Mouse (Mus musculus): ENCODE measurements at regions not wholly inside any gene's neighbourhood (a gene's known extent, or its start where the extent isn't known, plus 50 kb on each side); places are given as distances from the start of the nearest gene placed in this dataset.

DNA sequence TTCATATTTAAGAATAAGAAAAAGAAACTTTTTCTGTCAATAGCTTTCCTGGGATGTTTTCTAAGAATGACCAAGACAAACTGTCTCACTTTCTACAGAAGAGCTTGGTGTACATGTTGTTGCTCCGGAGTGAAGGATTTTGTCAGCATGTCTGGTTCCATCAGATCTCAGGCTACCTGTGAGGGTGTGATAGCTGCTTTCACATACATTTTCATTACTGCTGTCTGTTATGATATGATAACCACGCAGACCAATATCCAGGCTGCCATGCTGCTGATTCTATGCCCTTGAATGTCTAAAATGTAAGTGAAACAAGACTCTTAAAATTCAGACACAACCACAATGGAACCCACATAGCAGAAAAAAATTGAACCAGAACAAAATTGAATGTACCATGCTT is 1036.6 kb upstream of the Lcorl start:
- no peaks in the 10 kb centered on the region for H3K9me3 ChIP-seq (replicated peaks)
- no peak overlapping the region for H3K27ac ChIP-seq (replicated peaks)
- ATAC-seq (ENCODE audit: low FRiP score): no peak
- H3K27me3 ChIP-seq (replicated peaks): no peaks in the 10 kb centered on the region
- WGBS: 87% methylated on average over 2 of the region's 2 CpGs
- no peaks in the 10 kb centered on the region for H3K4me1 ChIP-seq
- H3K36me3 ChIP-seq: no peaks in the 10 kb centered on the region
- no peak overlapping the region for H3K4me2 ChIP-seq
- H3K4me3 ChIP-seq (replicated peaks): no peak overlapping the region
- H3K9ac ChIP-seq (replicated peaks): no peak overlapping the region

DNA sequence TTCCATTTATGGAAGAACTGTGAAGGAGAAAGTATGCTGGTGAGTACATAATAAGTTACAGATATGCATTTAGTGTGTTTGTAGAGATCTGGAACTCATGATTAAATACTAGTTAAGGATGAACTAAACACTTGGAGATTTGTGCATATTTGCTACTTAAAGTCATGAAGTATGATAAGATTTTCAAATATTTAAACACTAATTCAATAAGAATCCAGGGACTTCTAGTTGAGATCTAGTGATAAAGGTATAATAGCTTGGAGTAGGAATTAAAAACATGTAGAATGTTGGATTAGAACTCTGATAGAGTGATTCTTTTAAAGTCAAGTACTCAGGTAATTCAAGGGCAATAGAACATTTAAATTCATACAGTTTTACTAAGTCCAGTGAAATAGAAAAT is 1026.5 kb upstream of the Lcorl start:
- no peaks in the 10 kb centered on the region for H3K36me3 ChIP-seq
- H3K9ac ChIP-seq (replicated peaks): no peak overlapping the region
- H3K27ac ChIP-seq (replicated peaks): no peak overlapping the region
- H3K9me3 ChIP-seq (replicated peaks): no peaks in the 10 kb centered on the region
- H3K4me3 ChIP-seq (replicated peaks): no peak overlapping the region
- H3K4me2 ChIP-seq: no peak overlapping the region
- no peaks in the 10 kb centered on the region for H3K27me3 ChIP-seq (replicated peaks)
- H3K4me1 ChIP-seq: no peaks in the 10 kb centered on the region
- ATAC-seq (ENCODE audit: low FRiP score): no peak

DNA sequence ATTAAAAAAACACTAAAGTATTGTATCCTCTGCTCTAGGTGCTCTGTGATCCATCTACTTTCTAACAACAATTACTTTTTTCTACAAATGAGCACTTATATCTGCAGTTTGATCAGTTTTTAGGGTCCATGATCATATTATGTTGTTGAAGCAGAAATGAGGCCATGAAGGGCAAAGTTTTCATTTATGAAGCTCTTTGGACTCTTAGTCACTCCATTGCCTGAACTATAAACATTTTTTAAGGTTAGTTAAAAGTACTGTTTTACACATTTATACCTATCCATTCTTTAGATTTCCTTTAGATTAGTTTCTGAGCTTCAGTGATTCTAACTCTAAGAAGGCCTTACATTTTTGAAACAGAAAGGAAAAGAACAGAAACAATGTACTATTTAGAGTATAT is 999.4 kb upstream of the Lcorl start:
- no peak overlapping the region for H3K27ac ChIP-seq (replicated peaks)
- no peak overlapping the region for H3K9ac ChIP-seq (replicated peaks)

DNA sequence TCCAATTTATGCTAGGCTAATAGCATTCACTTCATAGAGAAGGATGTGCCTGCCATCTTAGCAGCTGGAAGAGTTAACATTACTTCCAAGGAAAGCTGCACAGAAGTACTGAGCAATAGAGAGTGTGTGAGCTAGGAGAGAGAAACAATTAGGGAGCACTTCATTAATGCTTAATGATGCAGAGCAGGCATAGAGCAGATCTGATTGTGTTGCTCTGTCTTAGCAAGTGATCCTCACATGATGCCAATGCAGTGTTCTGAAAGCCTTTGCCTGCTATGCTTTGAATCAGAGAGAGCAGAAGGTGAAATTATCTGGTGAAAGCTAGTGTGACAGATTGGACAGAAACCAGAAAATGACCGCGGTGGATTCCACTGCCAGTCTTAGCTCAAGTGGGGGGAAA is 987.8 kb upstream of the Lcorl start:
- peak; percentile 85 for ATAC-seq (ENCODE audit: low FRiP score)
- Histone ChIP-seq H3K9ac (replicated peaks) (no peak overlapping the region), H3K9me3 (replicated peaks) (no peaks in the 10 kb centered on the region), H3K27ac (replicated peaks) (no peak overlapping the region), H3K4me1 (no peaks in the 10 kb centered on the region), H3K27me3 (replicated peaks) (no peaks in the 10 kb centered on the region), H3K4me3 (replicated peaks) (no peak overlapping the region), H3K36me3 (no peaks in the 10 kb centered on the region), H3K4me2 (no peak overlapping the region)
- 55% methylated on average over 2 of the region's 2 CpGs for WGBS

More for the DNA sequence above, 999.4 kb upstream of the Lcorl start:
- no peak for ATAC-seq (ENCODE audit: low FRiP score)
- H3K27me3 ChIP-seq (replicated peaks): no peaks in the 10 kb centered on the region
- no peak overlapping the region for H3K4me2 ChIP-seq
- H3K4me3 ChIP-seq (replicated peaks): no peak overlapping the region
- H3K9me3 ChIP-seq (replicated peaks): no peaks in the 10 kb centered on the region
- no peaks in the 10 kb centered on the region for H3K36me3 ChIP-seq
- H3K4me1 ChIP-seq: no peaks in the 10 kb centered on the region

DNA sequence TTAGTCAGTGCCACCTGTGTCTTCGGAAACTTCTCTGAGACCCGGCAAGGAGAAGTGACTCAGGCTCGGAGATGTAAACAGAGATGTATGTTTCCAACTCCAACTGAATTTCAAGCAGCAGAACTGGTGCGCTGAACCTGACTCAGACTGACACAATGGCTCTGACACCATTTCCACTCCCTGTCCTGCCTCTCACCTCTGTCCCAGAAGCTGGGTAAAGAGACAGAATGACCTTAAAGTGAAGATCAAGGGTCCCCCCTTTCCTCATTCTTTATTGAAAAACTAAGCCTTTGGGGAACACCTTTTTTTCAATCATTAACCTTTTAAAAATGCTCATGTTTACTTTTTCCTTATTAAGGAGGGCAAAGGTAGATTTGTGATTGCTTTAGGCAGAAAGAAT is 979.4 kb upstream of the Lcorl start:
- H3K4me1 ChIP-seq: no peaks in the 10 kb centered on the region
- no peaks in the 10 kb centered on the region for H3K9me3 ChIP-seq (replicated peaks)
- no peaks in the 10 kb centered on the region for H3K36me3 ChIP-seq
- no peak overlapping the region for H3K9ac ChIP-seq (replicated peaks)
- no peak overlapping the region for H3K4me3 ChIP-seq (replicated peaks)
- ATAC-seq (ENCODE audit: low FRiP score): no peak
- H3K27ac ChIP-seq (replicated peaks): no peak overlapping the region
- no peak overlapping the region for H3K4me2 ChIP-seq
- no peaks in the 10 kb centered on the region for H3K27me3 ChIP-seq (replicated peaks)
- WGBS: 89% methylated on average over 4 of the region's 4 CpGs

DNA sequence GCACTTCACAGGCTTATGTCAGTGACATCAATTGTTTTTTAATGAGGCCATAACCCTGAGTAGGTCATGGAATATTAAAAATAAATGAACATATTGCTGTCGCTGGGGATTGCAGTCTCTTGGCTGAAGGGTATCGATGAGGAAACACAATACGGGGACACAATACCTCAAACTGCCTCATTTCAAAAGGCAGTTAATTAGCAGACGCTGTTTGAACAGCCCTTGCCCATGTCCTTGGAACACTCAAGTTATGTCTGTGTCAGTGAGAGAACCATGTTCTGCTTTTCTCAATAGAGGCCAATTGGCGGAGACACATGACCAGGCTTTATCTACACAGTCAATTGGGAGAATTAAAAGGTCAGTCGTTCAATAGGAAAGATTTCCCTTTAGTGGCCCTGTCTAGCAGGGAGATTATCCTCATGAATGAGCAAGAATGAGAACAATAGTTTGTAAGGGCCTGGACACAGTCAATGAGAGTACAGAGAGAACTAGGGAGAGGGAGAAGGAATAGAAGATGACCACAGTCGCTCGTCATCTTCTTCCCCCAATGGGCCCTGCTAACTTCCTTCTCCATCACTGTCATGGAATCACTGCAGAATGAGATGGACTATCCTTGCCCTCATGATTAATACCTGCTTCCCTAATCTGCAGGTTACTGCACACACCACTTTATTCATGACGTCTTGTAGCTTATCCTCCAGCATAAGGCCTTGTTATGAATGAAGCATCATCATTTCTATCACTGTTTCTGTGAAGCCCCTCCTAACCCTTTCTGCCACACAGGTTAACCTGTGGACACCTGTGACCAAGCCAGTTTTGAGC is 973.6 kb upstream of the Lcorl start:
- H3K9me3 ChIP-seq (replicated peaks): no peaks in the 10 kb centered on the region
- no peak overlapping the region for H3K27ac ChIP-seq (replicated peaks)
- H3K4me1 ChIP-seq: no peaks in the 10 kb centered on the region
- no peak for ATAC-seq (ENCODE audit: low FRiP score)
- H3K4me2 ChIP-seq: no peak overlapping the region
- H3K4me3 ChIP-seq (replicated peaks): no peak overlapping the region
- no peaks in the 10 kb centered on the region for H3K27me3 ChIP-seq (replicated peaks)
- WGBS: 18% methylated on average over 9 of the region's 9 CpGs
- no peaks in the 10 kb centered on the region for H3K36me3 ChIP-seq
- no peak overlapping the region for H3K9ac ChIP-seq (replicated peaks)

DNA sequence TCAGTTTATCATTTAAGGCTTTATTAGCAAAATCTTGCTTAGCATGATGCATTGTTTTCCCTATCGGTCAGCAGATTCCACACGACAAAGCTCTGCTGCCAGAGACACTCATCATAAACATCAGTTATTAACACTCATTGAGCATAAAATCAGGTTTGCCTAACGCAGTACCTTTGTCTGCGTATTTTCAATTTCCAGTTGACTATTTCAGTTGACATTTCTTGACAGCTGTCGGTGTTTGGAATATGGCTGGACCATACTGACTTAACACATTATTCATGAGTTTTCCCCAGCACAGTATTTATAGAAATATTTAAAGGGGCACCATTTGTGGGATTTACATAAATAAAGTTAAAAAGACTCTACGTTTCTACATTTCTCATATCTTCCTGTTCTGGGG is 972.7 kb upstream of the Lcorl start:
- H3K27ac ChIP-seq (replicated peaks): no peak overlapping the region
- no peaks in the 10 kb centered on the region for H3K4me1 ChIP-seq
- no peaks in the 10 kb centered on the region for H3K9me3 ChIP-seq (replicated peaks)
- no peak overlapping the region for H3K9ac ChIP-seq (replicated peaks)
- no peak for ATAC-seq (ENCODE audit: low FRiP score)
- no peak overlapping the region for H3K4me2 ChIP-seq
- WGBS: 47% methylated on average over 6 of the region's 6 CpGs
- no peak overlapping the region for H3K4me3 ChIP-seq (replicated peaks)
- H3K27me3 ChIP-seq (replicated peaks): no peaks in the 10 kb centered on the region
- H3K36me3 ChIP-seq: no peaks in the 10 kb centered on the region

DNA sequence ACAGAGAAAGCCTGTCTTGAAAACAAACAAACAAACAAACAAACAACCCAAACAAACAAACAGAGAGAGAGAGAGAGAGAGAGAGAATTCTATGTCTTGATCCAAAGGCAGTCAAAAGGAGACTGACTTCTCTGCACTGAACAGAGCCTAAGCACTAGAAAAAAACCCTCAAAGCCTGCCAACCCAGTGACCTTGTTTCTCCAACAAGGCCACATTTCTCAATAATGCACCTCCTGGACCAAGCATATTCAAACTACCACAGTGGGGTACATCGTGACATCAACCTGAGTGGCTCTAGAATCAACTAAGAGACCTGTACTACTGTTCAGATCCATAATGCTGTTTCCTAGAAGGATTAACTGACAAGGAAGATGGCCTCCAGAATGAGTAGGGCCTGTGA is 969.0 kb upstream of the Lcorl start:
- Histone ChIP-seq H3K4me3 (replicated peaks) (no peak overlapping the region), H3K27me3 (replicated peaks) (no peaks in the 10 kb centered on the region), H3K4me2 (no peak overlapping the region), H3K9me3 (replicated peaks) (no peaks in the 10 kb centered on the region), H3K27ac (replicated peaks) (no peak overlapping the region), H3K4me1 (no peaks in the 10 kb centered on the region), H3K36me3 (no peaks in the 10 kb centered on the region), H3K9ac (replicated peaks) (no peak overlapping the region)
- WGBS: 92% methylated on average over 1 of the region's 1 CpGs
- ATAC-seq (ENCODE audit: low FRiP score): no peak

DNA sequence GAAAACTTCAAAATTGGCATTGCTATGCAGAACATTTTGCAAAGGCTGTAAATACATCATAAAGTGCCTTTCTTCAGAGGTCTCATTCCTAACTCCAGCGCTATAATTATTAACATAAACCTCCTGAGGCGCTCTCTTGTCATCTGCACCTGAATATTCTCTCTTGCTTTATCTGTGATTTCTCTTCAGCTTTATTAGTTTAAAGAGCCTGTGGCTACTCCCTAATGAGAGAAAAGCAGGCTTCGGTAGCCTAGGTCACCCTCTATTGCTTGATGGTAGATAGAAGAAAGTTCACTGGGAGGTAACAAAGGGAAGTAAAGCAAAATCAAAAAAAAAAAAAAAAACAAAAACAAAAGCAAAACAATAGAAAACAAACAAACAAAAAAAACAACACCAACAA is 967.5 kb upstream of the Lcorl start:
- Histone ChIP-seq H3K9me3 (replicated peaks) (no peaks in the 10 kb centered on the region), H3K4me3 (replicated peaks) (no peak overlapping the region), H3K4me2 (no peak overlapping the region), H3K27ac (replicated peaks) (no peak overlapping the region), H3K36me3 (no peaks in the 10 kb centered on the region), H3K27me3 (replicated peaks) (no peaks in the 10 kb centered on the region), H3K9ac (replicated peaks) (no peak overlapping the region), H3K4me1 (no peaks in the 10 kb centered on the region)
- ATAC-seq (ENCODE audit: low FRiP score): no peak
- 44% methylated on average over 3 of the region's 3 CpGs for WGBS

DNA sequence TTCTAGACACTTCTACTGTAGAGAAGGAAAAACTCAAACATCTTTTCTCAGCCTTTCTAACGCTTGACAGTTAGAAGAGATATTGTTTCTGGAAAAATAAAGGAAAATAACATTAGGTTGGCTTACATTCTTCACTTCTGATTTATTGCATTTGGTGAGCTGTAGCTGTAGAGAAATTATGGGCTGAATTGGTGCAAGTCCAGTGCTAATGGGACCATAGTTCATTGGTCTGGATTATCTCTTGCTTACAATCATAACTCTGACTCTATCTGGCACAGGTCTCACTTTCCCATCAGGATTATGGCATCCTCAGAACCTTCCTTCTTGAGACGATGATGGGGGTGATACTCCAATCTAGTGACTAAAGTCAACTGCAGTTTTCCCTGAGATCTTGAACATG is 937.7 kb upstream of the Lcorl start:
- ATAC-seq (ENCODE audit: low FRiP score): no peak
- Histone ChIP-seq H3K4me3 (replicated peaks) (no peak overlapping the region), H3K36me3 (no peaks in the 10 kb centered on the region), H3K9ac (replicated peaks) (no peak overlapping the region), H3K9me3 (replicated peaks) (no peaks in the 10 kb centered on the region), H3K27me3 (replicated peaks) (no peaks in the 10 kb centered on the region), H3K4me2 (no peak overlapping the region), H3K27ac (replicated peaks) (no peak overlapping the region), H3K4me1 (no peaks in the 10 kb centered on the region)
- WGBS: 94% methylated on average over 2 of the region's 2 CpGs

DNA sequence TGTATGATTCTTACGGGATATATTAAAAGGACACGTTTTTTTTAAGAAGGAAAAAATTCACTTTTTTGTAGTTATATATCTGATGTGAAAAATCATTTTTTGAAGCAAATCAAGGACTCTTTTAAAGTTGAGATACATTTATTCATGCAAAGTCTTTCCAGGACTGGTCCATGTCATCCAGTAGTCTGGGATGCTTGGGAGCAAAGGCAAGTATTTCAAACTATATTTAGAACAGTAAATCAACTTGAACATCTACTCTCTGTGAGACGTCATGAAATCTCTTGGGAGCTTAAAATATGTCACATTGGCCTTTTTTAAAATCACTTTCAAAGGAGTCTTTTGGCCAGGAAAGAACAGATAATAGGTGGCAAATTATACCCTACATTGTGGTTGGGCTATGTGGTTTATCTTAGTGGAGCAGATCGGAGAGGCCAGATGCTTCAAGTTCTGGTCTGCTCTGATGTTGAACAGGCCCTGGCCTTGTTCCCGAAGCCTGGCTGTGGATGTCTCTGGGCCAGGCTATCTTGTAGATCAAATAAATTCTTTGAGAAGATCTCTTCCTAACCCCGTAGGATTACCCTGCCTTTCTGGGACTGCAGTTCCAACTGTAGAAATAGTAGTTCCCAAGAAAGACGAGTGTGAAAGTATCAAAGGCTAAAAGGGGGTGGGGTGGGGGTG is 936.8 kb upstream of the Lcorl start:
- H3K4me1 ChIP-seq: no peaks in the 10 kb centered on the region
- H3K4me3 ChIP-seq (replicated peaks): no peak overlapping the region
- no peaks in the 10 kb centered on the region for H3K27me3 ChIP-seq (replicated peaks)
- H3K36me3 ChIP-seq: no peaks in the 10 kb centered on the region
- no peak overlapping the region for H3K27ac ChIP-seq (replicated peaks)
- no peak for ATAC-seq (ENCODE audit: low FRiP score)
- no peaks in the 10 kb centered on the region for H3K9me3 ChIP-seq (replicated peaks)
- no peak overlapping the region for H3K9ac ChIP-seq (replicated peaks)
- H3K4me2 ChIP-seq: no peak overlapping the region
- WGBS: 83% methylated on average over 7 of the region's 7 CpGs

DNA sequence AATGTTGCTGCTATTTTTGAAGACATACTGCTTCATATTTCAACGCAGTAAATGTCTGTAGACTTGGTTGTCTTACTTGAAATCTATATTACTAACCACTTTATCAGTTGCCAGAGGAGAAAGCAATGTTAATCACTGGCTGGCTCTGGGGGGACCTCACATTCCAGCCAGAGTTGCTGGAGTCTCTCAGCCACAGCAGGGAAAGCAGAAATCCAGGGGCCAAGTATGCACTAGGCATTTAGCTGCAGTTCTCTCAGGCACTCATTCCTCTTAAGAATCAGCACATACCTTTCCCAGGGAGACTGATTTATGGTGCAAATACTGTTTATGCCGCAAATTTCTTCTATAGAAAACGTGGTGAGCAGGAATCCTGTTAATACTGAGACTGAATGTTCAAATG is 933.6 kb upstream of the Lcorl start:
- no peak for ATAC-seq (ENCODE audit: low FRiP score)
- Histone ChIP-seq H3K4me1 (no peaks in the 10 kb centered on the region), H3K36me3 (no peaks in the 10 kb centered on the region), H3K27ac (replicated peaks) (no peak overlapping the region), H3K4me3 (replicated peaks) (no peak overlapping the region), H3K27me3 (replicated peaks) (no peaks in the 10 kb centered on the region), H3K4me2 (no peak overlapping the region), H3K9ac (replicated peaks) (no peak overlapping the region), H3K9me3 (replicated peaks) (no peaks in the 10 kb centered on the region)
- 54% methylated on average over 3 of the region's 3 CpGs for WGBS
